Mouse (Mus musculus): ENCODE measurements around the gene Get4.

The Get4 gene

GRCm38 (mm10) chr5:139247767-139248166, 4.4 kb upstream of the Get4 start:
- WGBS = 97% methylated on average over 3 of the region's 3 CpGs

GRCm38 (mm10) chr5:139248846-139249245, 3.3 kb upstream of the Get4 start:
- WGBS = 60% methylated on average over 3 of the region's 3 CpGs

- 83% methylated on average over 7 of the region's 7 CpGs for WGBS
These were observed 845 bp upstream of the Get4 start for GRCm38 (mm10) chr5:139251279-139251678.

- WGBS = 1% methylated on average over 8 of the region's 8 CpGs
These were observed 416 bp upstream of the Get4 start for GRCm38 (mm10) chr5:139251736-139252080.

GRCm38 (mm10) chr5:139252910-139253245, 754 bp downstream of the Get4 start:
- WGBS = under 1% methylated on average over 7 of the region's 7 CpGs

GRCm38 (mm10) chr5:139253301-139253741, 1.2 kb downstream of the Get4 start:
- WGBS = 2% methylated on average over 6 of the region's 6 CpGs

- WGBS = 82% methylated on average over 6 of the region's 6 CpGs
These were observed 2.8 kb downstream of the Get4 start for GRCm38 (mm10) chr5:139254938-139255337.

- 79% methylated on average over 6 of the region's 6 CpGs for WGBS
These were observed 3.7 kb downstream of the Get4 start for GRCm38 (mm10) chr5:139255777-139256176.

GRCm38 (mm10) chr5:139256211-139256765, 4.2 kb downstream of the Get4 start:
- 74% methylated on average over 3 of the region's 3 CpGs for WGBS

- 100% methylated on average over 1 of the region's 1 CpGs for WGBS
These were observed 5.1 kb downstream of the Get4 start for GRCm38 (mm10) chr5:139257265-139257664.

GRCm38 (mm10) chr5:139257818-139258217, 5.7 kb downstream of the Get4 start:
- 70% methylated on average over 4 of the region's 4 CpGs for WGBS

- WGBS = 85% methylated on average over 8 of the region's 8 CpGs
These were observed 6.4 kb downstream of the Get4 start for GRCm38 (mm10) chr5:139258371-139259035.

- 76% methylated on average over 5 of the region's 5 CpGs for WGBS
These were observed 7.7 kb downstream of the Get4 start for GRCm38 (mm10) chr5:139259853-139260252.

- 91% methylated on average over 4 of the region's 4 CpGs for WGBS
These were observed 9.3 kb downstream of the Get4 start for GRCm38 (mm10) chr5:139261403-139261802.

- 56% methylated on average over 4 of the region's 4 CpGs for WGBS
These were observed 15.5 kb downstream of the Get4 start for GRCm38 (mm10) chr5:139267661-139268060.

- 44% methylated on average over 16 of the region's 16 CpGs for WGBS
These were observed 18.8 kb downstream of the Get4 start for GRCm38 (mm10) chr5:139270806-139271521.

GRCm38 (mm10) chr5:139271994-139272554, 19.9 kb downstream of the Get4 start:
- 70% methylated on average over 8 of the region's 8 CpGs for WGBS

GRCm38 (mm10) chr5:139277287-139277686, 25.2 kb downstream of the Get4 start:
- WGBS = 50% methylated on average over 8 of the region's 8 CpGs

- 32% methylated on average over 11 of the region's 11 CpGs for WGBS
These were observed 29.4 kb downstream of the Get4 start for GRCm38 (mm10) chr5:139281373-139282112.

GRCm38 (mm10) chr5:139282191-139282590, 30.1 kb downstream of the Get4 start:
- WGBS = 5% methylated on average over 15 of the region's 15 CpGs

- WGBS = 87% methylated on average over 14 of the region's 14 CpGs
These were observed 31.5 kb downstream of the Get4 start for GRCm38 (mm10) chr5:139283460-139284180.
